Mouse (Mus musculus): ENCODE measurements around the gene Chst13. TPM values are rescaled to one million over a fixed set of nuclear protein-coding genes. Genes with fewer than 3 reads are reported as not detected.

The Chst13 gene
- total RNA-seq, 2 experiments from 2014 or later, result 1.4 to 10.6 TPM

- ATAC-seq (replicated peaks; ENCODE audit: low FRiP score, poor library complexity, severe bottlenecking), result no peak
Measured at GRCm38 (mm10) chr6:90321811-90322210, 3.2 kb downstream of the Chst13 start.

DNA sequence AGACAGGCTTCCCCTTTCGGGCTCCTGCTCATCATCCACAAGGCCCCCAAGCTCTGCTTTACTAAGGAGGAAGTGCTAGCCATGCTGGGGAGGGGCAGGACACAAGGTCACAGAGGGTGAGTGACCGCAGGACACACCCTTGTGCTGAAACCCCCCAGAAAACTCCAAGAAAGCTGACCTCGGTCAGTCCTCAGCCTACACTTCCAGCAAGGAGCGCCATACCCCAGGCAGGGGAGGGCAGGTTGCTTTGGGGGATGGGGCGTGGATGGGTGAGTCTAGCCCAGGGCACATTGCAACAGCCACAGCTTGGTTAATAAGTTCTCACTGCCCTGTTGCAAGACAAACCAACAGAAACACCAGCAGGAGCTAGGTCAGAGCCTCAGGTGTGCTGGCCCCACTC lies 4.6 kb downstream of the Chst13 start:
- no peak for ATAC-seq (replicated peaks; ENCODE audit: low FRiP score, poor library complexity, severe bottlenecking)

DNA sequence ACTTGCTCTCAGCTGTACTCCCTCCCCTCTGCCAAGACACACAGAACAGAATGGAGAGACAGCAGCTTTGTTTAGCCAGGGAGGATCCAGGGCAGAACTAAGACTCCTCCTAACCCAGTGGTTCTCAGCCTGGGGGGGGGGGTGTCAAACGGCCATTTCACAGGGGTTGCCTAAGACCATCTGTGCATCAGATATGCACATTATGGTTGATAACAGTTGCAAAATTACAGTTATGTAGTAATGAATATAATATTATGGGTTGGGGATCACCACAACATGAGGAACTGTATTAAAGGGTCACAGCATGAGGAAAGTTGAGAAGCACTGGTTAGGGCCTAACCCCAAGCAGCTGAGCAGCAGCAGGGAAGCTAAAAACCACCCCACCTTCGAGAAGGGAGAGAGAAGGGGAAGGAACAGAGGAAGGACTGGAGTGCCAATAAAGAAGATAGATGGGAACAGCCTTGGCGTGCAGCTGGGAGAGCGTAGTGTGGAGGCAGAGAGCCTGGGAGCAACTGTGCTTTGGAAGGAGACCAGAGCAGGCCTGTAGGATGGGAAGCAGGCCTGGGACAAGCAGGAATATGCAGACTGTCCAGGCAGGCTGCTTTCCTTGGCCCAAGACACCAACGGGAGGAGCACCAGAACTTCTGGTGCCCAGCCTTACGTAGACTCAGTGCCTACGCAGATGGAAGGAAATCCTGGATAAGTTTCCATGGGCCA lies 5.4 kb downstream of the Chst13 start:
- no peak for ATAC-seq (replicated peaks; ENCODE audit: low FRiP score, poor library complexity, severe bottlenecking)

DNA sequence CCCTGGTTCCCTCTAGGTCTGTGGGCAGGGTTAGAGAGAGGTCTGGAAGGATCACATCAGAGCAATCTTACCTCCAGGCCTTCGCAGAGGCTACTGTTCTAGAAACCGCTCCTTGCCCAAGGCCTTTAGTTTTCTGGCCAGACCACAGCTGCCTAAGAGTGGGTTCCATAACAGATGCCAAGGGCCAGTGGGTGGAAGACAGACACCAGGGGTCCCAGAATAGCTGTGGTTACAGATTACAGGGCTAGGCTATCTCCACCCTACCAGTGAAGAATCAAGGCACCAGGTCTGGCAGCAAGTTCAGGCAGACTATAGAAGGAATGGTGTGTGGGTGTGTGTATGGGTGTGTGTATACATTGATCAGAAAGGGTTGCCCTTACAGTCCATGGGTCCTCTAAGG lies 6.0 kb downstream of the Chst13 start:
- ATAC-seq (replicated peaks; ENCODE audit: low FRiP score, poor library complexity, severe bottlenecking), result no peak

GRCm38 (mm10) chr6:90317510-90318258 lies 7.3 kb downstream of the Chst13 start:
- ATAC-seq (replicated peaks; ENCODE audit: low FRiP score, poor library complexity, severe bottlenecking), result no peak

DNA sequence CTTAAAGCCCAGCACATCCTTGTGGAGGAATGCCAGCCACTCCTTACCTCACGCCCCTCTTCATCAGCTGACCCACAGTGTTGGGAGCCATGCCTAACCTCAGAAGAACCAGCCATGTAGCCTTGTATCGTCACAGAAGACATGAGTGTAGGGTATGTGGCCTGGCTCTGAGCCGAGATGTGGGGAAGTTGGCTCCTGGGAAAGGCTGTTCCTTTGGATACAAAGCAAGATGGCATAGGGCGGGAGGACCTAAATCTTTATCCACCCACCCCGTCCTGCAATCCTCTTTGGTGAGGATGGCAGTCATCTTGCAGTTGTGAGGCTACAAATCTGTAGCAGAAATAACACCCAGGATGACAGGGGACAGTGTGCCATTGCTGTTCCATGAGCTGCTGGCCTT lies 9.0 kb downstream of the Chst13 start:
- no peak for ATAC-seq (replicated peaks; ENCODE audit: low FRiP score, poor library complexity, severe bottlenecking)

- ATAC-seq (replicated peaks; ENCODE audit: low FRiP score, poor library complexity, severe bottlenecking), result no peak
Measured at GRCm38 (mm10) chr6:90308839-90309778, 15.9 kb downstream of the Chst13 start.

DNA sequence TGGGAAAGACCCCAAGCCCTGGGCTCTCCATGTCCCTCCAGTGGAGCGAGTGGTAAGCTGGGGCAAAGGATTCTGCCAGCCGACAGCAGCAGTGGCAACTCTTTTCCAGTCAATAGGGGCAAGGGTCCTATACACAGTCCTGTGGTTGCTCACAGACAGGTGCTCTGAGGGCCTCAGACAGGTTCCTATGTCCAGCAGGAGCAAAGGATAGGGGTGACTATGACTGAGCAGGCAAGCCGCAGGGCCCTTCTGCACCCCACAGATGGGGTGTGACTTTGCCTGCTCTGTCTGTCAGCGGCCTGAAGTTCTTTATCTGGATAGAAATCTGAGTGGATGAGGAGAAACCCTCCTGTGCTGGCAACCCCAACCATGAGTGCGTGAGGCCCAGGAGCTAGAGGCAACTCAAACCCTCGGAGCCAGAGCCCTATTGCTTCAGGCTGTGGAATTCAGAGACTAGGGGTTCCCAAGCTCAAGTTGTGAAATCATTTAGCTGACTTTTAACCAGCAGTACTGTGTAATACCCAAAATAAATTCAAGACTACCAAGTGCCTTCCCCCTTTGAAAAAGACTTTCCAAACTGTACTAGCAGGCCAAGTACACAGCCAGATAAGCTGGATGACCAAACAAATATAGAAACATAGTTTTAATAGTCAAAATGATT lies 18.5 kb downstream of the Chst13 start:
- ATAC-seq (replicated peaks; ENCODE audit: low FRiP score, poor library complexity, severe bottlenecking), result no peak

GRCm38 (mm10) chr6:90300919-90301318 lies 24.1 kb downstream of the Chst13 start, which contains the start of gene BC048671:
BC048671 (plus strand) TSS chr6:90301219.
- ATAC-seq (replicated peaks; ENCODE audit: low FRiP score, poor library complexity, severe bottlenecking), result no peak

DNA sequence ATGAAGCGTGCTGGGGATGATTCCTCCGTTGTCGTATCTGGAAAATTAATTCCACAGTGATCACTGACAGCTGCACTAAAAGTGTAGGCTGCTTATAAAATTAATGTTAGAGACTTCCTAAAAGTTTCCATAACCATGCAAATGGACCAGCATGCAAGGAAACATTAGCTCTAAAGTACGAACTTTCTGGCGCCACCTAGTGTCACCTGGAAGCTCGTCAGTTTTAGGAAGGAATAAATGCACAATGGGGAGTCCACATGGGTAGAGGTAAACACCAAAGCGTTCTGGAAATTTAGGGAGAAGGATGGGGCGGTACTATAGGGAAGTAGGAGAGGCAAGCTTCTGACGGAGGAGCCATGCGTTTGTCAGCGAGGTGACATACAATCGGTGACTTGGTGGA lies 36.7 kb downstream of the Chst13 start:
- ATAC-seq (replicated peaks; ENCODE audit: low FRiP score, poor library complexity, severe bottlenecking), result no peak

Other genes with a start within 250 kb of the Chst13 start
- gene Vmn1r49, start 246.7 kb downstream of the Chst13 start, total RNA-seq (2015; ENCODE audit: low replicate concordance), result not detected in 2 replicates
- 0.09 and 1.3 TPM in 2 replicates for gene Vmn1r49, start 246.7 kb downstream of the Chst13 start, total RNA-seq (2017; ENCODE audit: low replicate concordance)
- gene Vmn1r50, start 223.8 kb downstream of the Chst13 start, total RNA-seq (2015; ENCODE audit: low replicate concordance), result not detected in 2 replicates
- not detected in 2 replicates for gene Vmn1r50, start 223.8 kb downstream of the Chst13 start, total RNA-seq (2017; ENCODE audit: low replicate concordance)
- gene Vmn1r51, start 202.6 kb downstream of the Chst13 start, total RNA-seq (2015; ENCODE audit: low replicate concordance), result not detected in 2 replicates
- not detected in 2 replicates for gene Vmn1r51, start 202.6 kb downstream of the Chst13 start, total RNA-seq (2017; ENCODE audit: low replicate concordance)
- not detected in 2 replicates for gene Vmn1r52, start 150.4 kb downstream of the Chst13 start, total RNA-seq (2015; ENCODE audit: low replicate concordance)
- gene Vmn1r52, start 150.4 kb downstream of the Chst13 start, total RNA-seq (2017; ENCODE audit: low replicate concordance), result not detected in 2 replicates
- not detected in 2 replicates for gene V1ra8, start 122.4 kb downstream of the Chst13 start, total RNA-seq (2015; ENCODE audit: low replicate concordance)
- not detected in 2 replicates for gene V1ra8, start 122.4 kb downstream of the Chst13 start, total RNA-seq (2017; ENCODE audit: low replicate concordance)
- gene Vmn1r53, start 100.7 kb downstream of the Chst13 start, total RNA-seq (2015; ENCODE audit: low replicate concordance), result not detected in 2 replicates
- not detected in 2 replicates for gene Vmn1r53, start 100.7 kb downstream of the Chst13 start, total RNA-seq (2017; ENCODE audit: low replicate concordance)
- gene Vmn1r54, start 78.9 kb downstream of the Chst13 start, total RNA-seq (2015; ENCODE audit: low replicate concordance), result not detected in 2 replicates
- gene Vmn1r54, start 78.9 kb downstream of the Chst13 start, total RNA-seq (2017; ENCODE audit: low replicate concordance), result not detected in 2 replicates
- gene BC048671, start 24.0 kb downstream of the Chst13 start, total RNA-seq (2015; ENCODE audit: low replicate concordance), result not detected in 2 replicates
- not detected in 2 replicates for gene BC048671, start 24.0 kb downstream of the Chst13 start, total RNA-seq (2017; ENCODE audit: low replicate concordance)
- not detected in 2 replicates for gene Uroc1, start 8.1 kb upstream of the Chst13 start, total RNA-seq (2015; ENCODE audit: low replicate concordance)
- not detected in 2 replicates for gene Uroc1, start 8.1 kb upstream of the Chst13 start, total RNA-seq (2017; ENCODE audit: low replicate concordance)
- gene Zxdc, start 44.3 kb upstream of the Chst13 start, total RNA-seq (2015; ENCODE audit: low replicate concordance), result 2.7 and 3.1 TPM in 2 replicates
- 3.5 and 4.5 TPM in 2 replicates for gene Zxdc, start 44.3 kb upstream of the Chst13 start, total RNA-seq (2017; ENCODE audit: low replicate concordance)
- gene Cfap100, start 103.6 kb upstream of the Chst13 start, total RNA-seq (2015; ENCODE audit: low replicate concordance), result not detected in 2 replicates
- not detected in 2 replicates for gene Cfap100, start 103.6 kb upstream of the Chst13 start, total RNA-seq (2017; ENCODE audit: low replicate concordance)
- not detected in 2 replicates for gene Klf15, start 137.4 kb upstream of the Chst13 start, total RNA-seq (2015; ENCODE audit: low replicate concordance)
- gene Klf15, start 137.4 kb upstream of the Chst13 start, total RNA-seq (2017; ENCODE audit: low replicate concordance), result 0.42 and 0.43 TPM in 2 replicates
- gene Aldh1l1, start 161.2 kb upstream of the Chst13 start, total RNA-seq (2015; ENCODE audit: low replicate concordance), result not detected in 2 replicates
- 1.2 TPM in 1 of 2 replicates, not detected in the other for gene Aldh1l1, start 161.2 kb upstream of the Chst13 start, total RNA-seq (2017; ENCODE audit: low replicate concordance)